Mouse (Mus musculus) kidney, embryonic 15.5 days (tissue): ENCODE results near the gene Gtf2f1. TPM values are rescaled to one million over a fixed set of nuclear protein-coding genes. Genes with fewer than 3 reads are reported as not detected.

Source experiments
- ATAC-seq: fragments of 200-750 bp; cut with Nextera tagmentation; replicated peaks from 2 replicates; pipeline ENCODE4 v1.8.0; 2017; ENCODE audit warnings: moderate TSS enrichment; ENCODE audit not compliant: low FRiP score
- H3K27ac ChIP-seq: fragments of 300-500 bp; sonication (generic); 2 replicates; pipeline ENCODE4 v1.5.1; 2015; ENCODE audit warnings: mild to moderate bottlenecking, inconsistent platforms
- H3K27me3 ChIP-seq: fragments of 300-500 bp; sonication (generic); 2 replicates; pipeline ENCODE4 v1.6.1; 2015; ENCODE audit warnings: inconsistent platforms
- H3K36me3 ChIP-seq: fragments of 300-500 bp; sonication (generic); 2 replicates; pipeline ENCODE4 v1.6.1; 2015; ENCODE audit warnings: inconsistent platforms
- H3K4me1 ChIP-seq: fragments of 300-500 bp; sonication (generic); 2 replicates; pipeline ENCODE4 v1.6.1; 2015; ENCODE audit warnings: inconsistent platforms
- H3K4me2 ChIP-seq: fragments of 300-500 bp; sonication (generic); 2 replicates; pipeline ENCODE4 v1.6.1; 2015; ENCODE audit warnings: moderate library complexity, mild to moderate bottlenecking, inconsistent platforms
- H3K4me3 ChIP-seq: fragments of 300-500 bp; sonication (generic); replicated peaks from 2 replicates; pipeline ENCODE4 v1.5.1; 2015; ENCODE audit warnings: mild to moderate bottlenecking, inconsistent platforms
- H3K9ac ChIP-seq: fragments of 300-500 bp; sonication (generic); 2 replicates; pipeline ENCODE4 v1.6.1; 2015; ENCODE audit warnings: mild to moderate bottlenecking, inconsistent platforms
- H3K9me3 ChIP-seq: fragments of 300-500 bp; sonication (generic); replicated peaks from 2 replicates; pipeline ENCODE4 v1.6.1; 2016; ENCODE audit warnings: inconsistent platforms
- WGBS: fragments of 180-500 bp; shearing (Covaris S2); methylation state at CpG from one replicate; pipeline ENCODE4 v1.1.7; 2015; ENCODE audit warnings: mixed read lengths; 5-methylcytosine and 5-hydroxymethylcytosine counted together
- polyA plus RNA-seq: library from polyadenylated mRNA; unstranded; fragments of >200 nt; fragmentation: Nextera tagmentation; extraction: Ambion mirVana; gene quantifications from 2 replicates; pipeline ENCODE4 v1.2.1, GENCODE M21; 2015

Gtf2f1 gene
- polyA plus RNA-seq, 1 experiment from 2014 or later: 70.3 TPM

DNA sequence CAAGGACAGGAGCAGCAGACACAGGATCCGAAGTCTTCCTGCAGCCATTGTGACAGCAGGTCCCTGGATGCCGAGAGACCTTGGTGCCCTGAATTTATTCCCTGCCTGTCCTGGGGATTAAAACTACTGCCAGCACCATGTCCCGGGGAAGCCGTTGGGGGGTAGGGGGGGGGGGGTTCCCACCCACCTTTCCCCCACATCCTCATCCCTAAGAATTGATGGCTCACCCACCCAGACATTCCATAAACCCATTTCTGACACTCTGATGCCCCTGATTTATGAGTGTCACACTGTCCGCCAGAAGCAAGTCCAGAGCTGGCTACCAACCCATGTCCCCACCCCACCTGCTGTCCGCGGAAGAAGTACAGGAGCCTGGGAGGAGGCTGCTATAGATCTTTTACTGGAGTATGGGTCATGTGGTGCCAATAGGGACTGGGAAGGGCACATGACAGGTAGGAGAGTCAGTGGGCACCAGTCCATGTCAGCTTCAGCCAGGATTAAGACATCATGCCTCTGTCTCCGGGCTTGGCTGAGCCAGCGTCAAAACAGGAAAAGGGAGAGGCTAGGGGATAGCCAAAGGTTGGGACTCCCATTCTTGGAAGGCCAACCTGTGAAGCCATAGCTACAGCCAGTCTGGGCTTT, 11.0 kb downstream of the Gtf2f1 start, which contains the start of gene Pspn:
TSS of gene Pspn (minus strand) at position 51 of the 642 bp plus-strand sequence.
- H3K4me3 ChIP-seq: no peak within 1 kb of the TSS
- H3K4me1 ChIP-seq: peaks cover 10% of the 10 kb centered on the region
- no peaks in the 10 kb centered on the region for H3K9me3 ChIP-seq
- no peak for ATAC-seq
- no peaks in the 10 kb centered on the region for H3K27me3 ChIP-seq
- peaks cover 69% of the 10 kb centered on the region for H3K36me3 ChIP-seq
- no peak within 1 kb of the TSS for H3K27ac ChIP-seq
- no peak within 1 kb of the TSS for H3K4me2 ChIP-seq
- 82% methylated on average over 9 of the region's 9 CpGs for WGBS
- H3K9ac ChIP-seq: no peak within 1 kb of the TSS

- no peak overlapping the region for H3K4me3 ChIP-seq
- 95% methylated on average over 9 of the region's 9 CpGs for WGBS
- no peak overlapping the region for H3K9ac ChIP-seq
- no peak overlapping the region for H3K4me2 ChIP-seq
- no peaks in the 10 kb centered on the region for H3K27me3 ChIP-seq
- no peaks in the 10 kb centered on the region for H3K9me3 ChIP-seq
- no peak overlapping the region for H3K27ac ChIP-seq
- peaks cover 10% of the 10 kb centered on the region for H3K4me1 ChIP-seq
- ATAC-seq: no peak
- H3K36me3 ChIP-seq: peaks cover 69% of the 10 kb centered on the region
These were observed 11.7 kb downstream of the Gtf2f1 start for GRCm38 (mm10) chr17:56999414-56999813.

DNA sequence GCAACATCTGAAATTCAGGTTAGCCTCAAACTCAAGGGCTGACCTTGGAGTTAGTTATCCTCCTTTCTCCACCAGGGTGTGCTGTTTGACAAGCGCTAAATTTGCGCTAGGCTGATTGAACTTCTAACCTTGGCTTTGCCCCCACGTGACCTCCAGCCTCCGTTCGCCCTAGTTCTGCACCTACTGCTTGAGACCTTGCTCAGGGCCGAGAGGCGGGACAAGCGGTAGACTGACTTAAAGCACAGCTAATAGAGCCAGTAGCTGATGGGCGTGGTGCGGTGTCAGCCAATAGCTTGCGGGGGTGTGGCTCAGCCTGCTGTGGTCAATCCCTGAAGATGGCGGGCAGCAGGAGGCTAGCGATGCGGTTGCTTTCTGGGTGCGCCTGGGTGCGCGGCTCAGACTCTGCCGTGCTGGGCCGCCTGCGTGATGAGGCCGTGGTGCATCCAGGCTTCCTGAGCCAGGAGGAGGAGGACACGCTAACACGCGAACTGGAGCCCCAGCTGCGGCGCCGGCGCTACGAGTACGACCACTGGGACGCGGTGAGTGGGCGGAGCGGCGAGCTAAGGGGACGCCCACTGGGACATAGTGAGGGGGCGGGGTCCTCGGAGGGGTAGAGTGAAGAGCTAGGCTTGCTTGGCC, 13.9 kb downstream of the Gtf2f1 start, which contains the start of gene Alkbh7:
TSS of gene Alkbh7 (plus strand) at position 311 of the 639 bp plus-strand sequence.
- peak within 1 kb of the TSS; percentile 90 for H3K27ac ChIP-seq
- peak within 1 kb of the TSS; percentile 88 for H3K4me3 ChIP-seq
- H3K9ac ChIP-seq: peak within 1 kb of the TSS; percentile 61
- peak; percentile 99 for ATAC-seq
- no peaks in the 10 kb centered on the region for H3K27me3 ChIP-seq
- H3K4me1 ChIP-seq: peaks cover 10% of the 10 kb centered on the region
- H3K4me2 ChIP-seq: peak within 1 kb of the TSS; percentile 82
- H3K9me3 ChIP-seq: no peaks in the 10 kb centered on the region
- H3K36me3 ChIP-seq: peaks cover 69% of the 10 kb centered on the region
- WGBS: under 1% methylated on average over 38 of the region's 38 CpGs

DNA sequence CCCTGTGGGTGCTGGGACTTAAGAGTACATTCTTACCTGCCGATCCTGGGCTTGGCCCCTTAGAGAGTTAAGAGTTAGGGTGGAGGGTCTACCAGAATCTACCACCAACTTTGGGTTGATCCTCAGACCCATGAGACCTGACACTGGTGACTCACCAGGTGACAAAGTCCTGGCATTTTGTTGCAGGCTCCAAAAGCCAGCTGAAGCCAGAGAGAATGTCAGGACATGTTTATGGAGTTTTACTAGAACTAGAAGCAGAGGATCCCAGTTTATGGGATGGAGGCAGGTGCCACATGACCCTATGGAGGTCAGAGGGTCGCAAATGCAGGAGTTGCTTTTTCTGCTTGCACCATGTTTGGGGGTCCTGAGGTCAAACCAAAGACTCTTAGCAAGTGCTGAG, 14.6 kb downstream of the Gtf2f1 start:
- peaks cover 76% of the 10 kb centered on the region for H3K36me3 ChIP-seq
- no peak for ATAC-seq
- peak overlapping the region; percentile 82; the same call in 1 of the 2 replicates for H3K4me2 ChIP-seq
- 0 out of 2 replicates have a peak overlapping the region, but pooled peaks have one; percentile 90 for H3K27ac ChIP-seq
- no peak overlapping the region for H3K4me3 ChIP-seq
- H3K9ac ChIP-seq: no peak overlapping the region
- H3K27me3 ChIP-seq: no peaks in the 10 kb centered on the region
- peaks cover 13% of the 10 kb centered on the region for H3K4me1 ChIP-seq
- WGBS: 76% methylated on average over 2 of the region's 2 CpGs
- H3K9me3 ChIP-seq: no peaks in the 10 kb centered on the region

- 88% methylated on average over 8 of the region's 8 CpGs for WGBS
- H3K36me3 ChIP-seq: peaks cover 69% of the 10 kb centered on the region
- no peak overlapping the region for H3K4me3 ChIP-seq
- no peak for ATAC-seq
- peaks cover 22% of the 10 kb centered on the region for H3K4me1 ChIP-seq
- no peaks in the 10 kb centered on the region for H3K9me3 ChIP-seq
- no peak overlapping the region for H3K4me2 ChIP-seq
- no peaks in the 10 kb centered on the region for H3K27me3 ChIP-seq
- no peak overlapping the region for H3K27ac ChIP-seq
- H3K9ac ChIP-seq: no peak overlapping the region
These were observed 16.0 kb downstream of the Gtf2f1 start for GRCm38 (mm10) chr17:56995046-56995445.

GRCm38 (mm10) chr17:56990966-56991365, 20.1 kb downstream of the Gtf2f1 start:
- ATAC-seq: no peak
- Histone ChIP-seq H3K36me3 (peaks cover 47% of the 10 kb centered on the region), H3K27ac (no peak overlapping the region), H3K9ac (peak overlapping the region; percentile 90), H3K9me3 (no peaks in the 10 kb centered on the region), H3K4me1 (peaks cover 14% of the 10 kb centered on the region), H3K4me3 (peak overlapping the region; percentile 91), H3K27me3 (no peaks in the 10 kb centered on the region), H3K4me2 (peak overlapping the region; percentile 82)
- WGBS: 77% methylated on average over 2 of the region's 2 CpGs

GRCm38 (mm10) chr17:56990115-56990746, 20.9 kb downstream of the Gtf2f1 start, which contains the start of gene Clpp:
TSS of gene Clpp (plus strand) at chr17:56990305.
- H3K27me3 ChIP-seq: no peaks in the 10 kb centered on the region
- peaks cover 39% of the 10 kb centered on the region for H3K36me3 ChIP-seq
- H3K4me1 ChIP-seq: peaks cover 14% of the 10 kb centered on the region
- H3K27ac ChIP-seq: peak within 1 kb of the TSS; percentile 81
- H3K9ac ChIP-seq: peak within 1 kb of the TSS; percentile 90
- H3K4me3 ChIP-seq: peak within 1 kb of the TSS; percentile 91
- H3K4me2 ChIP-seq: peak within 1 kb of the TSS; percentile 82
- peak; percentile 97 for ATAC-seq
- no peaks in the 10 kb centered on the region for H3K9me3 ChIP-seq
- under 1% methylated on average over 52 of the region's 52 CpGs for WGBS

DNA sequence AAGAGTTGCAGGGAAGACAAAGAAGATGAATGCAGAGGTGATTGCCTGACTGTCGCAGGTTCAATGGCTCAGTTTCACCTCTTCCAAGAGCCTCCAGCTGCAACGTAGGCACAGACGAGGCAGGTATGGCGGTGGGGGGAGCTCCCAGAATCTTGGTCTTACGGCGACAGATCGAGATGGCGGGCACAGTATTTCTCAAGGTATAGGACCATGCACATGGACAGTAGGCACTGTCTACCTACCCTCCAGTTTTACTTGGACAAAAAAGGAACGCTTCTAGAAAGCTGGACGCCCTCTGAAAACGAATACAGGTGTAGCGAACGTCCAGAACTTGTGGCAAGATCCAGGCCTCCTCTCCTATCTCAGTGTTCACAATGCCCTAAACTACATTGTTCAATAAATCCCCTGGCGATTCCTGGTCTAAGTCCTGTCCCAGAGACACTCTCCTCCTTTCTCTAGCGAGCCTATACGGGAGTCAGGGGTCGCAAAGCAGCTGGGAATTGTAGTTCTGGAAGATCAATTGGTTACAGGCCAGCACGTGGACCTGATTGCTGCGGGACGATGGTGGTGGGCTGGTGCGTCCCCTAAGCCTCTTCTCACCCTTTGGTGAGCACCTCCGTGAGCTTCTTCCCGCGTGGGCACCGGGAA, 21.5 kb downstream of the Gtf2f1 start:
- peak; percentile 94 for ATAC-seq

GRCm38 (mm10) chr17:56988921-56989430, 22.1 kb downstream of the Gtf2f1 start:
- no peak for ATAC-seq
- WGBS: 68% methylated on average over 7 of the region's 7 CpGs
- Histone ChIP-seq H3K27me3 (no peaks in the 10 kb centered on the region), H3K4me2 (peak overlapping the region; percentile 82), H3K36me3 (peaks cover 27% of the 10 kb centered on the region), H3K27ac (peak overlapping the region; percentile 81; the same call in 1 of the 2 replicates), H3K9me3 (no peaks in the 10 kb centered on the region), H3K4me3 (peak overlapping the region; percentile 91), H3K4me1 (peaks cover 14% of the 10 kb centered on the region), H3K9ac (peak overlapping the region; percentile 90; the same call in 1 of the 2 replicates)

More for the DNA sequence above, 21.5 kb downstream of the Gtf2f1 start:
- peak overlapping the region; percentile 81 for H3K27ac ChIP-seq
- no peaks in the 10 kb centered on the region for H3K27me3 ChIP-seq
- peaks cover 14% of the 10 kb centered on the region for H3K4me1 ChIP-seq
- 4% methylated on average over 25 of the region's 25 CpGs for WGBS
- H3K36me3 ChIP-seq: peaks cover 33% of the 10 kb centered on the region
- H3K4me3 ChIP-seq: peak overlapping the region; percentile 91
- peak overlapping the region; percentile 82 for H3K4me2 ChIP-seq
- H3K9me3 ChIP-seq: no peaks in the 10 kb centered on the region
- peak overlapping the region; percentile 90 for H3K9ac ChIP-seq

- no peaks in the 10 kb centered on the region for H3K27me3 ChIP-seq
- no peaks in the 10 kb centered on the region for H3K9me3 ChIP-seq
- H3K36me3 ChIP-seq: peaks cover 21% of the 10 kb centered on the region
- WGBS: 84% methylated on average over 7 of the region's 7 CpGs
- no peak overlapping the region for H3K9ac ChIP-seq
- no peak overlapping the region for H3K27ac ChIP-seq
- no peak overlapping the region for H3K4me2 ChIP-seq
- H3K4me1 ChIP-seq: peaks cover 14% of the 10 kb centered on the region
- no peak overlapping the region for H3K4me3 ChIP-seq
- ATAC-seq: no peak
These were observed 22.6 kb downstream of the Gtf2f1 start for GRCm38 (mm10) chr17:56988441-56988840.

DNA sequence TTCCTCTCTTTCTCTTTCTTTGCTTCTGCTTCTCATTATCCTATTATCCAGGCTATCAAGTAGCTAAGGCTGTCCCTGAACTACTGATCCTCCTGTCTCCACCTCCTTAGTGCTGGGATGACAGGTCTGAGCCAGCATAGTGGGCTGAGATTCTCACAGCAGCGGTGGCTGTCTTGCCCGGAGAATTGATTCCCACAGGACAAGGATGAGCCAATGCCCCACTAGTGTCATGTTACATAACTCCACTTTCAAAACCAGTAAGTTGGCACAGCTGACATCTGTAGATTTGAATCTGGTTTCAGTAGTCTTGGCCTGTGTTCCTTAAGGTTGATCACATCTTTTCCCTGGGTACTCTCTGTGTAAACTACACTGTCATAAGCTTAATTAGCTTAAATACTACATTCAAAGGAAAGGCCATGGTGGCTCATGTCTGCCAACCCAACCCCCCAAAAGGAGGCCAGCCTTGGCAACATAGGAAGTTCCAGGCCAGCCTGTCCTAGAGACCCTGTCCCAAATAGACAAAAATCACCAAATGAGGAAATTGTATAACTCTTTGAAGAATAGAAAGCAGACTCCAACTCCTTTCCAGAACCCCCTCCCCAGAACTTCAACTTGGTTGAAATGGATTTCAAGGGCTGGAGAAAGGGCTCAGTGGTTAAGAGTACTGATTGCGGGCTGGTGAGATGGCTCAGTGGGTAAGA, 24.8 kb downstream of the Gtf2f1 start:
- Histone ChIP-seq H3K9ac (no peak overlapping the region), H3K9me3 (no peaks in the 10 kb centered on the region), H3K4me1 (peaks cover 9% of the 10 kb centered on the region), H3K4me3 (no peak overlapping the region), H3K27me3 (no peaks in the 10 kb centered on the region), H3K27ac (no peak overlapping the region), H3K4me2 (no peak overlapping the region), H3K36me3 (no peaks in the 10 kb centered on the region)
- 83% methylated on average over 3 of the region's 3 CpGs for WGBS
- no peak for ATAC-seq
